Mouse (Mus musculus) megakaryocyte, embryonic 14.5 days (primary cell): Measurements from ENCODE around the gene Foxp4. TPM values are rescaled to one million over a fixed set of nuclear protein-coding genes. Genes with fewer than 3 reads are reported as not detected.

Experiments
- H3K27me3 ChIP-seq: replicated peaks from 2 replicates; pipeline ENCODE3; 2012; ENCODE audit warnings: inconsistent platforms
- H3K36me3 ChIP-seq: replicated peaks from 2 replicates; pipeline ENCODE3; 2012; ENCODE audit warnings: low read length, inconsistent platforms, mixed read lengths
- H3K4me1 ChIP-seq: 2 replicates; pipeline ENCODE4 v1.6.1; 2012; ENCODE audit warnings: inconsistent platforms
- H3K4me3 ChIP-seq: replicated peaks from 2 replicates; pipeline ENCODE3; 2012; ENCODE audit warnings: moderate library complexity, mild to moderate bottlenecking, inconsistent platforms
- H3K9me3 ChIP-seq: 2 replicates; pipeline ENCODE4 v1.6.1; 2012; ENCODE audit warnings: inconsistent platforms
- FLI1 ChIP-seq: IDR thresholded peaks from 2 replicates; pipeline ENCODE4 v1.6.1; 2012; ENCODE audit warnings: low read length, inconsistent platforms, mixed read lengths
- GATA1 ChIP-seq: IDR thresholded peaks from 3 replicates; pipeline ENCODE4 v1.6.1; 2012; ENCODE audit warnings: mixed read lengths, low read length, inconsistent platforms, borderline replicate concordance
- polyA plus RNA-seq: library from polyadenylated mRNA; stranded (reverse); fragments of >175 nt; gene quantifications from 2 replicates; pipeline ENCODE4 v1.2.3, GENCODE M21; 2012; ENCODE audit warnings: low replicate concordance; ENCODE audit not compliant: insufficient read depth

Foxp4 gene
- polyA plus RNA-seq, 1 experiment, result 47.0 TPM

DNA sequence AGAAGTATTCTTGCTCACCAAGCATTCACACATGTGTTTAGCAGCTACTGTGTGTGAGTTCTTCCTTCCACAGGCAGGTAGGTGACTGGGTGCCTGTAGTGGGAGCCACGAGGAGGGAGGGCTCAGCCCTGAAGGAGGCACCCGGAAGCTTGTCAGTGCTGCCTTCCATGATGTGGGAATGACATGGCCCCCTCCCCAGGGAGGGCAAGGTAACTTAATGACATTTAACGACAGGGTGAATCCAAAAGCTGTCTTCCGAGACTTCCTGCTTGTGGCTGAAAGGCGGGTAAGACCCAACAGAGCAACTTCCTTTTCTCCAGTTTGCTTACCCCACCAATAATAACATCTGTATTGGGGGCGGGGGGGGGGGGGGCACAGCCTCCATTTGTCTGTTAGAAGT lies 23.7 kb downstream of the Foxp4 start:
- peaks cover 26% of the 10 kb centered on the region for H3K36me3 ChIP-seq

DNA sequence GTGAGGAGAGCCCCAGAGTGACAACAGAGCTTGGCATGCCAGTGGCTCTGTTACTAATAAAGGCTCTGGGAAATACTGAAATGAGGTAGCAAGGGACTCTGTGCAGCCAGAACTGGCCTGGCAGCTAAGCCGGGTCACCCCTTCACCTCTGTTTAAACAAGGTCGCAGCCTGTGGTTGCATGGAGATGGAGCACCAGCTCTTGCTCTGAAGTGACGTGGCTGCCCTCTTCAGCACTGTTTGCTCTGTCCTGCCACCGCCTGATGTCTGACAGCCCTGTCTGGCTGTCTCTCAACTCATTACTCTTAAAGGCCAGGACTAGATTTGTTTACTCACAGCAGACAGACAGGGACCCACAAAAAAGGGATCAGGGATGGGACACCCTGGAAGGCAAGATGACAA lies 25.3 kb downstream of the Foxp4 start:
- peaks cover 8% of the 10 kb centered on the region for H3K4me1 ChIP-seq

More for the DNA sequence above, 23.7 kb downstream of the Foxp4 start:
- H3K27me3 ChIP-seq, result peaks cover 3% of the 10 kb centered on the region
- TF ChIP-seq GATA1 (no peak), FLI1 (no peak)
- no peaks in the 10 kb centered on the region; the same call in 1 of the 2 replicates for H3K9me3 ChIP-seq
- peaks cover 8% of the 10 kb centered on the region for H3K4me1 ChIP-seq
- no peak overlapping the region for H3K4me3 ChIP-seq

DNA sequence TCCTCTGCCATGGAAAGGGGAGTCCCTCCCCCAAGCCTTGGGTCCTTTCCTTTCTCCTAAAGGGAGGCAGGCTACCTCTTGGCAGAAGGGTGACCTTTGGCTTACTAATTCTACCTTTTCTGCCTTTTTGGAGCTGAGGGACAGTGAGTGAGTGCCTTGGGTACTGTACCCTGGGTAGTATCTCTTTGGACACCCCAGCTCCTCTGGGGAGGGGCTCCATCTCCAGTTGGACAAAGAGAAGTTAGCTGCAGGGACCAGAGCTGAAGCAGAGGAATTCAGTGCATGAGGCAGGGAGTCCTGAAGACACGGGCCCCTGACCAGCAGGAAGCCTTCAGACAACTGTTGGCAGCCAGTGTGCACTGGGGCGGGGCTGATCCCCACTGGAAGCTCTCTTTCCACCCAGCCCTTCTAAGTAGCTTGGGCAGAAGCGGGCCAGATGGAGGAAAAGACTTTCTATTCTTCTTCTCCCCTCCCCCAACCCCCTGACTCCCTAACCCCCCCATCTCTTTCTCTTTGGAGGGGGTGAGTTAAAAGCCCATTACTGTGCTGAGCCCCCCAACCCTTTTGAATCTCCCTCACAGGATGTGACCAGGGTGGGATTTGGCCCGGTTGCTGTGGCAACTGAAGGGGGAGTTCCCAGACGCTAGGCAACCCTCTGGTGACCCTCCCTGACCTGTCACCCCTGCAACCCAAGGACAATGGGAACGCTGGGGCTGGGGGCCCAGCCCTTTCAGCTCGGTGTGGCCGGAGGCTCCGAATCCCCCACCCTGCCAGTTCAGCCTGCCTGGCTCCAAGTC lies 26.3 kb downstream of the Foxp4 start:
- Histone ChIP-seq H3K4me1 (peaks cover 8% of the 10 kb centered on the region), H3K27me3 (peaks cover 3% of the 10 kb centered on the region), H3K4me3 (no peak overlapping the region), H3K36me3 (peaks cover 20% of the 10 kb centered on the region), H3K9me3 (no peaks in the 10 kb centered on the region)
- TF ChIP-seq FLI1 (no peak), GATA1 (no peak)

More for the DNA sequence above, 25.3 kb downstream of the Foxp4 start:
- peaks cover 3% of the 10 kb centered on the region for H3K27me3 ChIP-seq
- H3K36me3 ChIP-seq, result peaks cover 25% of the 10 kb centered on the region
- no peaks in the 10 kb centered on the region for H3K9me3 ChIP-seq
- no peak for TF ChIP-seq GATA1
- H3K4me3 ChIP-seq, result no peak overlapping the region

DNA sequence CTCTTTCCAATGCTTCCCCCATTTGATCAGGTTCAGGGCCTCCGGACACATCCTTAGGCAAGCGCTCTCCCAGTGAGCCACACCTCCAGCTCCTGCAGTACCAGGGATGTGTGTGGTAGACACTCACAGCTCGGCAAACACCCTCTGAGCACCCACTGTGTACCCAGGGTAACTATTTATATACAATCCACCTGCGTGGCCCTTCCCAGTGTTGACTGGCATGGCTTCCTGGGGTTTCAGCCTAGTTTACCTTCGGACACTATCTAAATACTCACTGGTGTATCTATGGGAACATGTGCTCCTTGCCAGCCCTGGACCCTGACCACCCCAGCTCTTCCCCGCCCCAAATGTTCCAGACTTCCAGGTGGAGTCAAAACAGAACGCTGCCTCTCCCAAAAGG lies 34.7 kb downstream of the Foxp4 start:
- peaks cover 9% of the 10 kb centered on the region for H3K36me3 ChIP-seq

DNA sequence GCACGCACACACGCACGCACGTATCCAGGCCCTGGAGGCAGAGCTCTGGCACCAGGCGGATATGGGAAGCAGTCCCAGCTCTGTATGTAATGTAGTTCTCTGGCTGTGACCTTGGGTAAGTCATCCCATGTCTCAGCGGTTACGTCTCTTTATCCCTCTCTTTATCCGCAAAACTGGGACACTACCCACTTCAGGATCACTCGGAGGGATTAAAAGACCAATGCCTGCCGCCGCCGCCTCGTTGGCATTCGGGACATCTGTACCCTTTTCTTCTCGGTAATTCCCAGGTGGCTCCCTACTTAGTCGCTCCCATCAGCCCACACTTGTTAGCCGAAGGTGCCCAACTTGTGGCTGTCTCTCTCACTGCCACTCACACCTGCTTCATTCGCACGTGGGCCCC lies 35.2 kb downstream of the Foxp4 start:
- Histone ChIP-seq H3K27me3 (no peaks in the 10 kb centered on the region), H3K9me3 (no peaks in the 10 kb centered on the region), H3K4me1 (peaks cover 22% of the 10 kb centered on the region), H3K4me3 (no peak overlapping the region), H3K36me3 (peaks cover 10% of the 10 kb centered on the region)
- TF ChIP-seq FLI1 (no peak), GATA1 (no peak)

More for the DNA sequence above, 34.7 kb downstream of the Foxp4 start:
- peaks cover 22% of the 10 kb centered on the region for H3K4me1 ChIP-seq
- no peak overlapping the region for H3K4me3 ChIP-seq
- H3K27me3 ChIP-seq, result no peaks in the 10 kb centered on the region
- no peak for TF ChIP-seq FLI1
- no peak for TF ChIP-seq GATA1
- H3K9me3 ChIP-seq, result no peaks in the 10 kb centered on the region

DNA sequence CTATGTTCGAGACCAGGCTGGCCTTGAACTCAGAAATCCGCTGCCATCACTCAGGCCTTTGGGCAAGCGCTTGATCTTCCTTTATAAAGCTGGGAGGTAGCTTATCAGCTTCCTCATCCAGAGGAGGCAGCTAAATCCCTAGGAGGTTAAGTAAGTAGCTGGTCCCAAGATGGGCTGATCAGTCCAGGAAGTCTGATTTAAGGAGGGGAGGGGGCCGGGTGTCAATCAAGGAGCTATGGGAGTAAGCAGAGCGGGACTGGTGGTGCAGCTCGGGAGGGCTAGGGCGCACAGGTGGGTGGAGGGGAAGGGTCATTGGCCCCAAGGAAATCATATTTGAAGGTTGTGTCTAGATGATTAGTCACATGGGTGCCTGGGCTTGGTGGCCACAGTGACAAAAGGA lies 35.8 kb downstream of the Foxp4 start:
- no peaks in the 10 kb centered on the region for H3K9me3 ChIP-seq
- no peaks in the 10 kb centered on the region for H3K27me3 ChIP-seq
- H3K4me3 ChIP-seq, result no peak overlapping the region
- no peak for TF ChIP-seq FLI1
- TF ChIP-seq GATA1, result no peak
- peaks cover 12% of the 10 kb centered on the region for H3K36me3 ChIP-seq
- H3K4me1 ChIP-seq, result peaks cover 22% of the 10 kb centered on the region

DNA sequence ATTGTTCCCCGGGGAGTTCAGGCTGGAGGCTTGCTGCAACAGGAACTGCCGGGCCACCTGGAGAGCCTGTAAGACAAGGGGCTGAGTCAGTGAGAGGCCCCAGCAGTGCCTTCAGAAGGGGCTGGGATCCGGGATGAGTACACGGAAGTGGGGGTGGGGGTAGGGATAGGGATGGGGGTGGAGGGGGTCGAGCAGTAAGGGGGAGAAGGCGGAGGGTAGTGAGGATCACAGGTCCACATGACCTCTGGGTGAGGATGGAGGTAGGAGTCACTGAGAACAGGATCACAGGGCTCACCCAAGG lies 36.3 kb downstream of the Foxp4 start:
- Histone ChIP-seq H3K27me3 (no peaks in the 10 kb centered on the region), H3K9me3 (no peaks in the 10 kb centered on the region), H3K36me3 (peaks cover 11% of the 10 kb centered on the region), H3K4me1 (peaks cover 25% of the 10 kb centered on the region), H3K4me3 (no peak overlapping the region)
- TF ChIP-seq FLI1, result no peak
- no peak for TF ChIP-seq GATA1

DNA sequence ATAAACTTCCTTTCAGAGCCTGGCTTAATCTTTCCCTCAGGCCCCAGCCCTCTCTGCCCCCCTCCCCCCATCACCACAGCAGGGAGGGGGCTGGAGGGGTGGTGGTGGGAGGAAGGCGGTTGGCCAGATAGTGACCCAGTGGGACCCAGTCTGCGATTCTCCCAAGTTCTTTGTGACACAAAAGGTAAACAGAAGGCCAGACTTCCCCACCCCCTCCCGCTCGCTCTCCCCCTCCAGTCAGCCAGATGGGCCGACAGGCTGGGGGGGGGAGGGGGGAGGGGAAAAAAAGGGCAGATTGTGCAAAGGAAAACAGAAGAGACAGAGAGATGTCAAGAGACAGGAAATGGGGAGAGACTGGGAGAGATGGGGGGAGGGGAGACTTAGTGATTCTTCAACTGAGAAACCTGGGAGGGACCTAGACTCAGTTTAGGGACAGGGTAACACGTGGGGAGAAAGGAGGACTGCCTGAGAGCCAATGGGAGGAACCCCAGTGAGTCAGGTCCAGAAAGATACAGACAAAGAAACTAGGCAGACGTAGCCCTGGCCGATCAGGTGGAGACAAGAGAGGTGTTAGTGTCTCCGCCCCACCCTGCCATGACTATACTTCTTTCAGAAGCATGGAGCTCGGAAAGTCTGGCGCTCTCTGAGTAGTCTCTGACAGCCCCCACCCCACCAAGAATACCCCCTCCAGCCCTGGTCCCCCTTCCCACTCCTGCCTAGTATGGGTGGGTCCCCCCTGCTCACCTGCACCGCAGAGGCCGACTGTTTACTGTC lies 36.9 kb downstream of the Foxp4 start:
- Histone ChIP-seq H3K36me3 (peaks cover 11% of the 10 kb centered on the region), H3K4me3 (no peak overlapping the region), H3K4me1 (peaks cover 30% of the 10 kb centered on the region), H3K27me3 (no peaks in the 10 kb centered on the region), H3K9me3 (no peaks in the 10 kb centered on the region)
- TF ChIP-seq FLI1 (no peak), GATA1 (no peak)

DNA sequence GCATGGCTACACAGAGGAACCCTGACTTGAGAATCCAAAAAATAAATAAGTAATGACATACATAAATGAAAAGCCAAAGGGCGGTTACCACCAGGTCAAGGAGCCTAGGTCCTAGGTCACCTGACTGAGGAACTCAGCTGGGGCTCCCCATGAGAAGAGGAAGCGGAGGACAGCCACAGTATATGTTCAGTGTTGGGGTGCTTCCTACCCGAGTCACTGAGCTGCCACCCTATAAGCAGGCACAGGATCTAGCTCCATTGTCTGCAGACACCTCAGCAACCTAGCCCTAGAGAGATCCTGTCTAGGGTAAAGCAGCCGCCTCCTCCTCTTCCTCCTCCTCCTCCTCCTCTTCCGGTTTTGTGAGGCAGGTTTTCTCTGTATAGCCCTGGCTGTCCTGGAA lies 41.3 kb downstream of the Foxp4 start:
- H3K27me3 ChIP-seq, result peaks cover 4% of the 10 kb centered on the region
- peaks cover 26% of the 10 kb centered on the region for H3K4me1 ChIP-seq
- H3K36me3 ChIP-seq, result peaks cover 22% of the 10 kb centered on the region
- no peaks in the 10 kb centered on the region for H3K9me3 ChIP-seq
- H3K4me3 ChIP-seq, result peak overlapping the region; percentile 40
- TF ChIP-seq GATA1 (no peak), FLI1 (no peak)

DNA sequence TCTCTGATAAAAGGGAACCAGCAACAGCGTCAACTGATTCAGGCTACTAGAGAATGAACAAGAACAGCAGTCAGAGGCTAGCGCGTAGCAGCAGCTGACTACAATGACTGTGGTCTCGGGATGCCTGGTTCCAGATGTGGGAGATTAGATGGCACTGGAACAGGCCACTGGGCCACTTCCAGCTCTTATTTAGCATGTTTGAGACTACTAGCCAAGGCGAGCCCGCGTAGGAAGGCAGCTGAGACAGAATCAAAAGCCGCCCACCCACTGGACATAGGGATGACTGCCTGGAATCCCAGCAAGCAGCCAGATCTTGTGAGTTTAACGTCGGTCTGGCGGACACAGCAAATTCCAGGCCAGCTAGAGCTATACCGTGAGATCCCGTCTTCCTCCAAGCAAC lies 43.1 kb downstream of the Foxp4 start:
- Histone ChIP-seq H3K9me3 (no peaks in the 10 kb centered on the region), H3K4me1 (peaks cover 20% of the 10 kb centered on the region), H3K36me3 (peaks cover 30% of the 10 kb centered on the region), H3K4me3 (no peak overlapping the region), H3K27me3 (peaks cover 4% of the 10 kb centered on the region)
- TF ChIP-seq GATA1 (no peak), FLI1 (no peak)

DNA sequence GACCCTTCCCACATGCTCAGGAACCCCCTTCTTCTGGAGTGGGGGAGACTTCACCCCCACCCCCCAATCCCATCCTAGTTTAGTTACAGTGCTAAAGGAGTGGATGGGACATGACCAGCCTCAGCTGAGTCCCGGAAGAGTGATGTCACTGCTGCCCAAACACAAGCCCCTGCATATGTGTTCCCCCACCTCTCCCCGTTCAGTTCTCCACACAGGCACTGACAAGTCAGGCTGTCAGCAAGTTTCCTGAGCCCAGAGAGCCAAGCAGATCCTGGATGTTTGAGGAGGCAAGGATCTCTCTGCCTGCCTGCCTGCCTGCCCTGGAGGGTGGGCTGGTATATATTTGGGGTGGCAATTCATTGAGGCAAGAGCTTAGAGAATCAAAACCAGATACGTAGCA lies 45.2 kb downstream of the Foxp4 start:
- H3K4me3 ChIP-seq, result no peak overlapping the region
- peaks cover 38% of the 10 kb centered on the region for H3K36me3 ChIP-seq
- H3K9me3 ChIP-seq, result no peaks in the 10 kb centered on the region

More for the DNA sequence above, 45.2 kb downstream of the Foxp4 start:
- H3K4me1 ChIP-seq, result peaks cover 20% of the 10 kb centered on the region
- TF ChIP-seq GATA1, result no peak
- TF ChIP-seq FLI1, result no peak
- H3K27me3 ChIP-seq, result peaks cover 4% of the 10 kb centered on the region
